Mouse (Mus musculus) cortical plate, adult 2 months (tissue): ENCODE data around the gene Npl.

Experiments used
- CTCF ChIP-seq: fragments of 200-500 bp; IDR thresholded peaks from 2 replicates; pipeline ENCODE4 v1.5.1; 2011; ENCODE audit warnings: mild to moderate bottlenecking, control low read depth, low read length; ENCODE audit not compliant: insufficient read depth; ENCODE audit errors: extremely low read depth
- POLR2A ChIP-seq: fragments of 200-500 bp; IDR thresholded peaks from 2 replicates; pipeline ENCODE4 v1.6.1; 2011; ENCODE audit warnings: mild to moderate bottlenecking, low read length, control low read depth; ENCODE audit not compliant: insufficient read depth; ENCODE audit errors: extremely low read depth

- TF ChIP-seq POLR2A (no peak), CTCF (no peak)
Observed at GRCm38 (mm10) chr1:153500030-153500429, 49.8 kb downstream of the Npl start.
